Mouse (Mus musculus) right cerebral cortex, postnatal 10 days (tissue): ENCODE data around the gene Ccdc65.
A peak's percentile ranks its signal among the peaks of the same experiment; 100 is the strongest.

ENCODE experiments used
- DNase-seq, 2 experiments: peaks; one replicate each; pipeline ENCODE4 v3.0.0; 2021; ENCODE audit warnings: low spot score in 2 of 2

Gene Ccdc65

GRCm38 (mm10) chr15:98692171-98692715, 15.8 kb upstream of the Ccdc65 start:
- peak in 1 of 2 experiments; percentile 50 for DNase-seq

GRCm38 (mm10) chr15:98695726-98696125, 12.3 kb upstream of the Ccdc65 start:
- no peak for DNase-seq

GRCm38 (mm10) chr15:98696216-98696615, 11.8 kb upstream of the Ccdc65 start:
- no peak for DNase-seq

DNA sequence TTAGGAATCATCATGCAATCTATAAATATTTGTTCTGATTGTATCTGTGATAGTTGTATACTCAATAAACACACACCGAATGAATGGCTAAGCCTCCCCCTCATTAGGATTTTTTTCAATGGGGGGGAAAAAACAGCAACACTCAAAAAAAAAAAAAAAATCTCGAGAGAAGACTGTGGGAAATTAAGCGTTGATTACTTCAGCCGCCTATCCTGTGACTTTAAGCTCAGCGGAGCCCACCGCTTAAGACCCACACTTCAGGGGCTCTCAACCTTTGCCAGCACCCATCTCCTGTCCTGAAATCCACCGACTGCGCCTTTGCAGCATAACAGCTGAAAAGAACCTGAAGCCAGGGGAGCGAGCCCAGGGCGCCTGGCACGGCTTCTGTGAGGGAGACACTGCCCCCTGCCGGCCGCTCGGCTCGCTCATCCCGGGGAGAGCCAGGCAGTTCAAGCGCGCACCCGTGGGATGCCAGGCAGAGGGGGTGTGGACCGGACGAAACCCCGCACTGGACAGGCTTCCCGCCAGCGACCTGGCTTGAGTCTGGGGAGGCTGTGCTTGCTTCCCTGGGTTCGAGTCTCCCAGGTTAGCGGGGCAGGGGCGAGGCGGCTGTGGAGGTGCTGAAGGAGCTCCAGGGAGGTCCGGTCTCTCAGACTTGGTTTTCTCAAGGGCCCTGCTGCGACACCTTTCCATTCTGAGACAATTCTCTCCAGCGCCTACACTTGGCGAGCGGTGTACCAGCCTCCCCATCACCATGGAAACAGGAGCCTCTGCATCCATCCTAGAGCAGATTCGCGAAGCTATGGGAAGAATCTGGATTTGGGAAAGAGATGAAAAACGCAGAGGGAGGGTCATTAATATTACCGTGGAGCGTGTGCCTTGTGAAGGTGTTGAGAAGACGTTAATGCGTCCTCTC, 8.6 kb upstream of the Ccdc65 start:
- peak; percentile 91 to 93 for DNase-seq

DNA sequence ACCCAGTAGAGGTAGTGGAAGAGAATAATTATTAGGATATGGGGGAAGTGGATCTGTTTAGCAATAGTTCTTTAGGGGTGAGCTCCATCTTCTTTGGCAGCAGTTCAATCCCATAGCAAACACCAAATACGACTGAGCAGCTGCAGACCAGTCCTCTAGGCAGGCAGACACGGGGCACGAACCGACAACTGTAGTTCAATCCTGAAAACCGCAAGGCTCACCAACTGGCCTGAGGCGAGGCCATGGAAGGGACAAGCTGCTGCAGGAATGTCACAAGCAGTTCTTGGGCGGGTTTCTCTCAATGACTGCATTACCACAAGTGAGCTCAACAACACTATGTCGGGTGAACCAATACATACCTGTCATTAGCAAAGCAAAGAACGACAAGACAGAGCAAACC, 3.7 kb upstream of the Ccdc65 start:
- DNase-seq = no peak

- DNase-seq = peak; percentile 74 to 83
Measured at GRCm38 (mm10) chr15:98710442-98710841, 2.4 kb downstream of the Ccdc65 start.

DNA sequence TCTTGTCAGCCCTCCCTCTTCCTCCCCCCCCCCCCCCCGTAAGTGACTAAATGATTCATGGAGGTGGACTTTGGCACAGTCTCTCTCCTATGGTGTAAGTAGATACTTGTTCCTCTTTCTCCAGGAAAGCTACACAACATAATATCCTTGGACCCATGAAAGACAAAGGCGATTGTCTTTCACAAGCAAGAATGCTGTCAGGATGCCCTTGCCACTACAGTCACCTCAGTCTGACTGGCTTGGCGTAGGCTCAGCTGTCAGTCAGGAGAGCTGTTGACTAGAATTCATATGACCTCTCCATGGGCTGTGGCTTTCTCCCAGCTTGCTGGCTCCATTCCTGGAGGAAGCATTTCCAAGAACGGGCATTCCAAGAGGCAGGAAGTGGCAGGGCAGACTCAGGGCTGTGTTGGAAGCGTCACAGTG, 6.2 kb downstream of the Ccdc65 start:
- no peak for DNase-seq

DNA sequence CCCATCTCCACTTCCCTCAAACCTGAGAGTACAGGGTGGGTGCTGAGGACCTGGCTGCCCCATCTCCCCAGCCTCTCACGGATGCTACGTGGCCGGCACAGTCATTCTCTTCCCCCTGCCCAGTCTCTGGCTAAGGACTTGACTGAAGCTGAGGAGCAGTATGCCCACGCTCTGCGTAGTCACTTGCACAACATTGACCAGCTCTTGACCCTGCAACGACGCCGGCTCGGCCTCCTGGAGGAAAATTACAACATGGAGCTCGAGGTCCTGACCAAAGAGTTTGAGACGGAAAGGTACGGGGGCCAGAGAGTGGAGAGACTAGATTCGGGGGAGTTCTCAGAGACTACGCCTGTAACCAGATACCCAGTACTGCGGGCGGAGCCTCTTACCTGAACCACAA, 9.3 kb downstream of the Ccdc65 start:
- DNase-seq = no peak

GRCm38 (mm10) chr15:98722191-98722590, 14.2 kb downstream of the Ccdc65 start:
- no peak for DNase-seq

DNA sequence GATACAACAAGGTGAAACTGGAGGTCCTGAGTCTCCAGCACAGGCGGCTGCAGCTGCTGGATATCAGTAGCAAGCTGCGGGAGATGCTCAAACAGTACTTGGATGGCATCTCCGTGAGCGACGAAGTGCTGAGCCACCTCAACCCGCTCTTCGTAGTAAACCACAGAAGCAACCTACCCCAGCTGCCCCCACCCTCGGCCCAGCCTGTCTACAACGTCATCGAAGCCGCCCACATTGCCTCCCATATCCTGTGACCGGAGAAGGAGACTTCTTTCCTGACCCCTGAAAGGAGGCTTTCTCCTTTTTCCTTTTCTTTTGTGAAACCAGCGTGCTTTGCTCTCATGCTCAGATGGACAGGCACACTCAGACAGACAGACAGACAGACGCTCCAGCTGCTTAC, 14.8 kb downstream of the Ccdc65 start:
- DNase-seq = no peak

GRCm38 (mm10) chr15:98724441-98724840, 16.4 kb downstream of the Ccdc65 start:
- DNase-seq = no peak

GRCm38 (mm10) chr15:98726079-98726478, 18.1 kb downstream of the Ccdc65 start:
- DNase-seq = no peak

- no peak for DNase-seq
Measured at GRCm38 (mm10) chr15:98726746-98727145, 18.7 kb downstream of the Ccdc65 start.

DNA sequence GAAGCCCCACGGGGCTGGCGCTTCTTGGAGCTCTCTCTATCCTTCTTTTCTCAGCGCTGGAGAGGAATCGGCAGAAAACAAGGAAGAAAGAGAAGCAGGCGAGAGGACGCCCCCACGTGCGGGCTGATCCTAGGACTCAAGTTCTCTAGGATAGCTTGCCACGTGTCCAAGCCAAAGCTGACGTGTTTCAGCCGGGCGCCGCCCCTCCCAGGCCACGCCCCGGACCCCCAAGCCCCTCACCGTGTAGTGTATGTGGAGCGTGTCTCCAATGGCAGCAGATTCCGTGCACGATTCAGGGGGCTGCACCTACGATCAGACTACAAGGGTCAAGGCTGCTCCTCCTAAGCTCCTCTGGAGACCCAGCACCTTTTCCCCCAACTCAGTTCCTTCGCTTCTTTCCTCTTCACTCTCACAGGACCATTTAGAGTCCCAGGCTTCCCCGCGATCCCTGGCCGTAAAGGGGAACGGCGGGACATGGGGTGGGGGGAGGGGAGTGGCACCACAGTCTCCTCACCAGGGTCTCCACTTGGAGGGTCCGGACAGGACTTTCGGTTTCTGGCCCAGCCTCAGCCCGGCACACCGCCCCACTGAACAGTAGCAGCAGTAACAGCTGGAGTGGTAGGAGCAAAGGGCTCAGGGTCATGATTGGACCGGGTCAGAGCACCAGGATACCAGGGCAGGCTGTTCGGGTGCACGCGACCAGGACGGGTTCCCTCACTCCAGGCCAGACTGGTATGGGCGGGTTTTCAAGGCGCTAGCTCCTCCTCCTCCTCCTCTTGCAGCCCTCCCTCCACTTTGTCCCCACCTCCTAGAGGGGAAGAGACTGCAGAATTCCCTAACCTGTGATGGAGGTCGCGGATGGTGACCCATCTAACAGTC, 19.7 kb downstream of the Ccdc65 start, which contains the start of gene Fkbp11:
TSS of gene Fkbp11 (minus strand) at position 756 of the 879 bp plus-strand sequence.
- peak; percentile 61 to 70 for DNase-seq

- DNase-seq = no peak
Measured at GRCm38 (mm10) chr15:98728366-98728765, 20.4 kb downstream of the Ccdc65 start.

GRCm38 (mm10) chr15:98729791-98730545, 22.0 kb downstream of the Ccdc65 start:
- DNase-seq = no peak

- DNase-seq = no peak
Measured at GRCm38 (mm10) chr15:98730790-98731189, 22.8 kb downstream of the Ccdc65 start.

DNA sequence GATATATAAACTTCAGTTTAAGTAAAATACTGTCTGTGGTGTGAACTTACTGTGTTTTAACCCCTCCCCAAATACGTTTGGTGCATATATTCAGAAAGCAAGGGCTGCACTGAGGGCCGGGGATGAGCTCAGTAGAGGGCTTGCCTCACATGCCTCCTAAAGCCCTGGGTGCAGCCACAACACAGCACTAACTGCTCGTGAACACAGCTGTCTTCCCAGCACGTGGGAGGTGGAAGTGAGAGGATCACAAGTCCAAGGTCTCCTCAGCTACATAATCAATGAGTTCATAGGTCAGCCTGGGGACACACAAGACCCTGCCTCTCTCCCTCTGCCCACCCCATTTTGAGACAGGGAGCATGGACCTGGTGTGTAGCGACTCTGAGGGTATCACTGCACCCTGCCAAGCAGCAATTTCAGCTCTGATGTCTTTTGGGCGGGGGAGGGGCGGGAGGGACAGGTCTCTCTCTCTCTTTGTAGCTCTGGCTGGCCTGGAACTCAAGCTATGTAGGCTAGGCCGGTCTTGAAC, 24.1 kb downstream of the Ccdc65 start:
- no peak for DNase-seq

DNA sequence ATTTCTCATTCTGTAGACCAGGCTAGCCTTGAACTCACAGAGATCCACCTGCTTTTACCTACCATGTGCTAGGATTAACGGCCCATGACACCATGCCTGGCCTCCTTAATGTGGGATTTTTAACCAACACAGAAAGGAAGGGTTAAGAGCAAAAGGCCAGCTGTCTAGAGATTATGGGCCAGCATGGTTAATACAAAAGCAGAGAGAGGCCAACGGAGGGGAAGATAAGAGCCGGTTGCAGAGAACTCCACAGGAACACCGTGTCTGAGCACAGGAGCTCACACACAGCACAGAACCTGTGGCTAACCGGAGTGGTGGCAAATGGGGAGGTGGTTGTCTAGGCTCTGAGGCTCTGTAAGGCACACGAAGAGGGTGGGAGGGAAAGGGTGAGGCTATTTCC, 25.4 kb downstream of the Ccdc65 start:
- no peak for DNase-seq

GRCm38 (mm10) chr15:98733976-98734566, 26.1 kb downstream of the Ccdc65 start:
- DNase-seq = no peak

GRCm38 (mm10) chr15:98736521-98736920, 28.5 kb downstream of the Ccdc65 start:
- no peak for DNase-seq
